Mouse (Mus musculus): ENCODE measurements around the gene Rps27. TPM values are rescaled to one million over a fixed set of nuclear protein-coding genes. Genes with fewer than 3 reads are reported as not detected.

Gene Rps27
- total and polyA plus RNA-seq, 3 experiments = 1,222 to 3,858 (median 2,224) TPM

DNA sequence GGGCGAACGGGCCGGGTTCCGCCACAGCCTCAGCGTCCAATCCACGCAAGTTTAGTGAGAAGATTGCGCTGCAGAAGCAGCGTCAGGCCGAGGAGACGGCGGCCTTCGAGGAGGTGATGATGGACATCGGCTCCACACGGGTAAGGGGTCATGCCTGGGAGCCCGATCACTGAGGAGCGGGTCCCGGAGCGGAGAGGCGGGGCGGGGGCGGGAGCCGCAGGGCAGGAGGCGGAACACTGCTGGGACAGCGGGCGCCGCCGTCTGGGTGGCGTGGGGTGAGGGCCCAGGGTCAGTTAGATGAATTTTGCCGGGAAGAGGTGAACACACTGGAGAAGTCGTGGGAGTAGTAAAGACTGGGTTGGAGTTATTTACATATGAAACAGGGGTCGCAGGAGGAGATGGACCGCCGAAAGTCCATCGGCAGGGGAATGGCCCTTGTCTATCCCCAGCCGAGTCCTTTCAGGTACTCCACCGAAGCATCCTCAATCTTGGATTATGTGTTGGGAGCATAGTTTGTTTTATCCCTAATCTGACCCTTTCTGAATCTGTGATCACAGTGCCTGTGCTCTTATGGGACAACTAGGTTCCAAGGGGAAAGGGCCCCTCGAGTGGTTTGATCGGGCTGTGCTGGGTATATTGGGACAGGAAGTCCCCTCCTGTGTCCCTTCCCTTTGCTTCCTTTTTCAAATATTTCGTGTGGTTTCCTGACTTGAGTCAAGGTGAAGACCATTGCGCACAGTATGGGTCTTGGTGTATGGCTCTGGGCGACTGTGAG, 41.2 kb upstream of the Rps27 start (continued):
- TF ChIP-seq ZC3H11A (IDR thresholded peaks at IDR 0.05; ENCODE audit: low read depth, low read length) (no peak), USF1 (IDR thresholded peaks at IDR 0.05; ENCODE audit: low read depth, low read length) (no peak), SIN3A (IDR thresholded peaks at IDR 0.05; ENCODE audit: low read length) (no peak; the same call in 1 of the 2 replicates), NELFE (IDR thresholded peaks at IDR 0.05; ENCODE audit: low read depth, low read length) (no peak), RAD21 (IDR thresholded peaks at IDR 0.05; ENCODE audit: low read depth, low read length) (no peak), CTCF (conservative IDR thresholded peaks at IDR 0.05 in 1 of 2, IDR thresholded peaks at IDR 0.05 in 1 of 2; ENCODE audit: low read depth in 2 of 2, low read length in 2 of 2) (peak in 1 of 2 experiments; percentile 19; a peak in 1 of 4 replicates), RCOR1 (conservative IDR thresholded peaks at IDR 0.05; ENCODE audit: low read depth, low read length) (0 out of 2 replicates have a peak, but pooled peaks have one; percentile 39), USF2 (conservative IDR thresholded peaks at IDR 0.05; ENCODE audit: low read depth, low read length) (no peak), TCF12 (IDR thresholded peaks at IDR 0.05; ENCODE audit: low read depth, low read length) (no peak; the same call in 1 of the 2 replicates), IRF4 (IDR thresholded peaks at IDR 0.05; ENCODE audit: low read depth, low read length) (peak; percentile 85)

DNA sequence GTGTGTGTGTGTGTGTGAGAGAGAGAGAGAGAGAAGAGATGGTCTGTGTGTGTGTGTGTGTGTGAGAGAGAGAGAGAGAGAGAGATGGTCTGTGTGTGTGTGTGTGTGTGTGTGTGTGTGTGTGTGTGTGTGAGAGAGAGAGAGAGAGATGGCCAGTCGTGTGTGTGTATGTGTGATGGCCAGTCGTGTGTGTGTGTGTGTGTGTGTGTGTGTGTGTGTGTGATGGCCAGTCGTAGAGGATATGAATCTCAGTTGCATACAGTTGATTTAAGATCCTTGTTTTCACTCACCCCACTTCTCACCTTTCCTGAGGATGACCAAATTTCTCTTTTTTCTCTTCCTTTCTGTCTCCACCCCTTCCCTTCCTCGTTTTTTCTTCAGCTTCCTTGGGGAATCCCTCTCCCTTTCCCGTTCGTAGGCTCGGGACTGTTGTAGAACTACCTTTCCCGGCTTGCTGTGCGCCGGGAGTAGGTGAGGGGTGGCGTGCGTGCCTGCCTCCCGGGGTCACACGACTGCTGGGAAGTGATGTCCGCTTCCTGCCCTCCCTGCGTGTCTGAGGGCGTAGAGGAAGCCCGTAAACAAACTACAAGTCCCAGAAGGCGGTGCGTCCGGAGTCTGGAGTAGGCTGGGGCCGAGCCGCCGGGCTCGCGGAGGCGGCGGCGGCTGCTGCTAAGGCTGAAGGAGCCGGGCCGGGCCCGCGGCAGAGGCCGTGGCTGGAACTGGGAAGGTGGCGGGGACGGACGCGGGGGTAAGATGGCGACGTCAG, 40.4 kb upstream of the Rps27 start, which contains the start of gene Crtc2:
TSS of gene Crtc2 (plus strand) at position 511 of the 766 bp plus-strand sequence.
- Histone ChIP-seq H3K27ac (ENCODE audit: insufficient read depth, low read depth) (peak within 1 kb of the TSS; percentile 91), H3K9ac (ENCODE audit: insufficient read depth, low read depth) (peak within 1 kb of the TSS; percentile 85), H3K9me3 (replicated peaks; ENCODE audit: low read length) (no peaks in the 10 kb centered on the region), H3K36me3 (replicated peaks in 1 of 2; ENCODE audit: control insufficient read depth in 1 of 2, insufficient read depth in 1 of 2, low read length in 1 of 2) (peaks cover 33 to 41% of the 10 kb centered on the region in 2 experiments), H3K79me2 (replicated peaks; ENCODE audit: control insufficient read depth, extremely low read depth, insufficient read depth, poor library complexity, severe bottlenecking) (peaks cover 56% of the 10 kb centered on the region), H3K4me2 (ENCODE audit: insufficient read depth, low read depth, poor library complexity, severe bottlenecking) (peak within 1 kb of the TSS; percentile 46), H3K4me3 (replicated peaks in 1 of 3; ENCODE audit: low read depth in 2 of 3, low read length in 2 of 3, poor library complexity in 1 of 3) (peak within 1 kb of the TSS; percentile 91 to 95 (median 93)), H3K27me3 (replicated peaks) (no peaks in the 10 kb centered on the region), H3K4me1 (ENCODE audit: control insufficient read depth in 1 of 2, insufficient read depth in 2 of 2) (peaks cover 8 to 43% of the 10 kb centered on the region in 2 experiments)
- in situ Hi-C loops (cut with MboI; ENCODE audit: low pct_ligation_motif_present, low pct_unique_long_range_greater_than_20kb, low sequenced_read_pairs) = no loop called here
- dilution Hi-C loops (cut with MboI; ENCODE audit: extremely low pct_ligation_motif_present, extremely low pct_unique_long_range_greater_than_20kb, low sequenced_read_pairs) = no loop called here
- peak; percentile 94 for DNase-seq (ENCODE audit: extremely low read depth)
- TF ChIP-seq RCOR1 (conservative IDR thresholded peaks at IDR 0.05; ENCODE audit: low read depth, low read length) (no peak), SIN3A (IDR thresholded peaks at IDR 0.05; ENCODE audit: low read length) (peak; percentile 83), MYC (IDR thresholded peaks at IDR 0.05; ENCODE audit: low read depth, low read length) (peak; percentile 42; the same call in 1 of the 2 replicates), ZKSCAN1 (IDR thresholded peaks at IDR 0.05; ENCODE audit: borderline replicate concordance, low read depth, low read length) (no peak), IRF4 (IDR thresholded peaks at IDR 0.05; ENCODE audit: low read depth, low read length) (peak; percentile 42; the same call in 1 of the 2 replicates), USF2 (conservative IDR thresholded peaks at IDR 0.05; ENCODE audit: low read depth, low read length) (no peak), USF1 (IDR thresholded peaks at IDR 0.05; ENCODE audit: low read depth, low read length) (peak; percentile 24; the same call in 1 of the 2 replicates), ZNF384 (IDR thresholded peaks at IDR 0.05; ENCODE audit: low read depth, low read length) (no peak), UBTF (IDR thresholded peaks at IDR 0.05; ENCODE audit: low read depth, low read length) (0 out of 2 replicates have a peak, but pooled peaks have one; percentile 50), NELFE (IDR thresholded peaks at IDR 0.05; ENCODE audit: low read depth, low read length) (no peak), GABPA (IDR thresholded peaks at IDR 0.05; ENCODE audit: insufficient replicate concordance, low read depth, low read length) (peak; percentile 80; the same call in 1 of the 2 replicates), NRF1 (IDR thresholded peaks at IDR 0.05; ENCODE audit: low read depth, low read length) (peak; percentile 56; the same call in 1 of the 2 replicates), MAZ (IDR thresholded peaks at IDR 0.05; ENCODE audit: low read depth, low read length) (peak; percentile 90), ZC3H11A (IDR thresholded peaks at IDR 0.05; ENCODE audit: low read depth, low read length) (no peak), BHLHE40 (IDR thresholded peaks at IDR 0.05; ENCODE audit: low read depth, low read length) (peak; percentile 93), MEF2A (IDR thresholded peaks at IDR 0.05; ENCODE audit: borderline replicate concordance, low read depth, low read length) (no peak), MXI1 (IDR thresholded peaks at IDR 0.05; ENCODE audit: low read depth, low read length) (no peak; the same call in 1 of the 2 replicates), TBP (conservative IDR thresholded peaks at IDR 0.05; ENCODE audit: low read depth, low read length) (peak; percentile 68; the same call in 1 of the 2 replicates), MAX (IDR thresholded peaks at IDR 0.05; ENCODE audit: low read length) (peak; percentile 44; the same call in 1 of the 2 replicates), CHD2 (IDR thresholded peaks at IDR 0.05; ENCODE audit: low read length) (peak; percentile 75), HCFC1 (IDR thresholded peaks at IDR 0.05; ENCODE audit: low read depth, low read length) (peak; percentile 98), ETS1 (conservative IDR thresholded peaks at IDR 0.05; ENCODE audit: low read depth, low read length) (peak; percentile 12; the same call in 1 of the 2 replicates), ELF1 (IDR thresholded peaks at IDR 0.05; ENCODE audit: low read depth, low read length) (peak; percentile 96), MAFK (IDR thresholded peaks at IDR 0.05; ENCODE audit: insufficient replicate concordance, low read length) (no peak), KAT2A (IDR thresholded peaks at IDR 0.05; ENCODE audit: insufficient replicate concordance, low read length) (peak; percentile 99), POLR2A (IDR thresholded peaks at IDR 0.05; ENCODE audit: low read depth, low read length) (peak; percentile 51; the same call in 1 of the 2 replicates)
